Mouse (Mus musculus): ENCODE data around the gene Mfap5.
"Not testable (repeated sequence)": the region's sequence is repeated elsewhere in the genome, so short reads cannot be mapped to it uniquely, and the experiment has no call there.

The Mfap5 gene

GRCm38 (mm10) chr6:122505545-122505944 is at the start of gene Mfap5:
Gene Mfap5, plus strand, starts transcription at chr6:122505845.
- no peak for DNase-seq (ENCODE audit: low spot score)

- no peak for DNase-seq (ENCODE audit: low spot score)
Observed at GRCm38 (mm10) chr6:122458946-122459693, 46.5 kb upstream of the Mfap5 start.

GRCm38 (mm10) chr6:122466092-122466713 is 39.4 kb upstream of the Mfap5 start:
- DNase-seq (ENCODE audit: low spot score): no peak

- no peak for DNase-seq (ENCODE audit: low spot score)
Observed at GRCm38 (mm10) chr6:122469030-122469640, 36.5 kb upstream of the Mfap5 start.

GRCm38 (mm10) chr6:122470240-122470639 is 35.4 kb upstream of the Mfap5 start:
- DNase-seq (ENCODE audit: low spot score): no peak

GRCm38 (mm10) chr6:122471461-122471860 is 34.2 kb upstream of the Mfap5 start:
- DNase-seq (ENCODE audit: low spot score): not testable (repeated sequence)

GRCm38 (mm10) chr6:122478062-122478461 is 27.6 kb upstream of the Mfap5 start:
- DNase-seq (ENCODE audit: low spot score): no peak

GRCm38 (mm10) chr6:122485401-122486296 is 20.0 kb upstream of the Mfap5 start:
- no peak for DNase-seq (ENCODE audit: low spot score)

GRCm38 (mm10) chr6:122486297-122487117 is 19.1 kb upstream of the Mfap5 start:
- no peak for DNase-seq (ENCODE audit: low spot score)

GRCm38 (mm10) chr6:122490929-122491512 is 14.6 kb upstream of the Mfap5 start:
- DNase-seq (ENCODE audit: low spot score): no peak

- peak; percentile 68 for DNase-seq (ENCODE audit: low spot score)
Observed at GRCm38 (mm10) chr6:122491557-122491956, 14.1 kb upstream of the Mfap5 start.

GRCm38 (mm10) chr6:122492479-122492878 is 13.2 kb upstream of the Mfap5 start:
- no peak for DNase-seq (ENCODE audit: low spot score)

- DNase-seq (ENCODE audit: low spot score): no peak
Observed at GRCm38 (mm10) chr6:122493799-122494472, 11.7 kb upstream of the Mfap5 start.

- DNase-seq (ENCODE audit: low spot score): peak; percentile 56
Observed at GRCm38 (mm10) chr6:122495082-122495881, 10.4 kb upstream of the Mfap5 start.

- DNase-seq (ENCODE audit: low spot score): no peak
Observed at GRCm38 (mm10) chr6:122496501-122496900, 9.1 kb upstream of the Mfap5 start.

- DNase-seq (ENCODE audit: low spot score): no peak
Observed at GRCm38 (mm10) chr6:122498661-122499060, 7.0 kb upstream of the Mfap5 start, which contains the start of gene Rimklb. Gene Rimklb, minus strand, starts transcription at chr6:122498761.

GRCm38 (mm10) chr6:122505041-122505440 is 604 bp upstream of the Mfap5 start:
- no peak for DNase-seq (ENCODE audit: low spot score)

GRCm38 (mm10) chr6:122508494-122508893 is 2.8 kb downstream of the Mfap5 start:
- no peak for DNase-seq (ENCODE audit: low spot score)
